Mouse (Mus musculus): Measurements from ENCODE around the gene Dact2. TPM values are rescaled to one million over a fixed set of nuclear protein-coding genes. Genes with fewer than 3 reads are reported as not detected.

Dact2 gene
- total and polyA plus RNA-seq, 3 experiments = not detected

DNA sequence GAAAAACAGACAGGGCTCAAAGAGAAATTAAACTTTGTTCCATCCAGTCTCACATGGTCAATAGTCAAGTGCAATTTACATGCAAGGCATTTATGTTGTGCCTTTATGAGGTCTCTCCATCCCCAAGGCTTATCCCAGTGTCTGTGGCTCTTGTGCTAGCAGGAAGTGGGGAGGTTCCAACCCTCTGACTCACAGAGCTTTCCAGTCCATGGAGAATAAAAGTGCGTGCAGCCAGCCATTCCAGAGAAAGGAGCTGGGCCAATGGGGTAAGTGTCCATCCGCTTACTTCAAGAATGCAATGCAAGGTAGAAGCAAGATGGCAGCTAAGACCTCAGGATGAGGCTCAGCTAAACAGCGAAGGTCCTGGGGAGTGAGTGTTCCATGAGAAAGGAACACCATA, 43.3 kb downstream of the Dact2 start:
- no peaks in the 10 kb centered on the region for H3K27me3 ChIP-seq (ENCODE audit: control insufficient read depth in 1 of 2, insufficient read depth in 2 of 2, low read length in 2 of 2)
- no peaks in the 10 kb centered on the region for H3K4me1 ChIP-seq (ENCODE audit: control insufficient read depth in 1 of 2, insufficient read depth in 2 of 2, low read length in 2 of 2)
- no peak for DNase-seq (ENCODE audit: low read depth, low spot score)
- no peaks in the 10 kb centered on the region for H3K36me3 ChIP-seq (ENCODE audit: control insufficient read depth in 1 of 2, insufficient read depth in 2 of 2, low read length in 2 of 2)
- no peak overlapping the region for H3K27ac ChIP-seq (ENCODE audit: control insufficient read depth, low read depth, low read length)
- no peaks in the 10 kb centered on the region for H3K9me3 ChIP-seq (replicated peaks; ENCODE audit: insufficient read depth, low read length)
- no peak for TF ChIP-seq ELF1 (IDR thresholded peaks at IDR 0.05; ENCODE audit: low read depth, low read length)
- no peak for TF ChIP-seq POLR2AphosphoS2 (IDR thresholded peaks at IDR 0.05; ENCODE audit: low read length)
- TF ChIP-seq E2F4 (IDR thresholded peaks at IDR 0.05; ENCODE audit: borderline replicate concordance, low read depth, low read length) = no peak
- TF ChIP-seq ZMIZ1 (IDR thresholded peaks at IDR 0.05; ENCODE audit: low read depth, low read length) = no peak
- no peak overlapping the region for H3K9ac ChIP-seq (ENCODE audit: control insufficient read depth, low read depth, low read length, poor library complexity, severe bottlenecking)
- H3K4me3 ChIP-seq (ENCODE audit: control insufficient read depth in 1 of 2, insufficient read depth in 1 of 2, low read depth in 2 of 2, low read length in 2 of 2) = no peak overlapping the region
- no peaks in the 10 kb centered on the region for H3K79me2 ChIP-seq (ENCODE audit: control insufficient read depth, insufficient read depth, low read length, poor library complexity)

- Histone ChIP-seq H3K36me3 (ENCODE audit: control insufficient read depth in 1 of 2, insufficient read depth in 2 of 2, low read length in 2 of 2) (no peaks in the 10 kb centered on the region), H3K9ac (ENCODE audit: control insufficient read depth, low read depth, low read length, poor library complexity, severe bottlenecking) (no peak overlapping the region), H3K9me3 (replicated peaks; ENCODE audit: insufficient read depth, low read length) (no peaks in the 10 kb centered on the region), H3K4me3 (ENCODE audit: control insufficient read depth in 1 of 2, insufficient read depth in 1 of 2, low read depth in 2 of 2, low read length in 2 of 2) (no peak overlapping the region), H3K27ac (ENCODE audit: control insufficient read depth, low read depth, low read length) (no peak overlapping the region), H3K79me2 (ENCODE audit: control insufficient read depth, insufficient read depth, low read length, poor library complexity) (no peaks in the 10 kb centered on the region), H3K4me1 (ENCODE audit: control insufficient read depth in 1 of 2, insufficient read depth in 2 of 2, low read length in 2 of 2) (no peaks in the 10 kb centered on the region), H3K27me3 (ENCODE audit: control insufficient read depth in 1 of 2, insufficient read depth in 2 of 2, low read length in 2 of 2) (no peaks in the 10 kb centered on the region)
- TF ChIP-seq CHD2 (IDR thresholded peaks at IDR 0.05; ENCODE audit: low read length) = no peak
- no peak for TF ChIP-seq SIN3A (IDR thresholded peaks at IDR 0.05; ENCODE audit: low read length)
- no peak for TF ChIP-seq ZKSCAN1 (IDR thresholded peaks at IDR 0.05; ENCODE audit: low read depth, low read length)
- TF ChIP-seq TAL1 (IDR thresholded peaks at IDR 0.05; ENCODE audit: low read length) = no peak
- TF ChIP-seq E2F4 (IDR thresholded peaks at IDR 0.05; ENCODE audit: borderline replicate concordance, low read depth, low read length) = no peak
- no peak for DNase-seq (ENCODE audit: low read depth, low spot score)
These were observed 46.3 kb downstream of the Dact2 start for GRCm38 (mm10) chr17:14157779-14158195.

Other genes starting within 250 kb of the Dact2 start
- not detected in 2 replicates for gene Gm7356, start 200.6 kb downstream of the Dact2 start, total RNA-seq (2012; rRNA removed)
- not detected for gene Gm7356, start 200.6 kb downstream of the Dact2 start, polyA plus RNA-seq (2012; ENCODE audit: insufficient read depth in 1 of 2, insufficient read length in 2 of 2, low read depth in 1 of 2, low replicate concordance in 2 of 2, missing spikeins in 1 of 2)
- not detected in 2 replicates for gene Gm7358, start 144.8 kb downstream of the Dact2 start, total RNA-seq (2012; rRNA removed)
- gene Gm7358, start 144.8 kb downstream of the Dact2 start, polyA plus RNA-seq (2012; ENCODE audit: insufficient read depth in 1 of 2, insufficient read length in 2 of 2, low read depth in 1 of 2, low replicate concordance in 2 of 2, missing spikeins in 1 of 2) = not detected
- gene Smoc2, start 75.2 kb upstream of the Dact2 start, total RNA-seq (2012; rRNA removed) = not detected in 2 replicates
- gene Smoc2, start 75.2 kb upstream of the Dact2 start, polyA plus RNA-seq (2012; ENCODE audit: insufficient read depth in 1 of 2, insufficient read length in 2 of 2, low read depth in 1 of 2, low replicate concordance in 2 of 2, missing spikeins in 1 of 2) = not detected